Mouse (Mus musculus): ENCODE measurements at regions not wholly inside any gene's neighbourhood (a gene's known extent, or its start where the extent isn't known, plus 50 kb on each side); places are given as distances from the start of the nearest gene placed in this dataset.

DNA sequence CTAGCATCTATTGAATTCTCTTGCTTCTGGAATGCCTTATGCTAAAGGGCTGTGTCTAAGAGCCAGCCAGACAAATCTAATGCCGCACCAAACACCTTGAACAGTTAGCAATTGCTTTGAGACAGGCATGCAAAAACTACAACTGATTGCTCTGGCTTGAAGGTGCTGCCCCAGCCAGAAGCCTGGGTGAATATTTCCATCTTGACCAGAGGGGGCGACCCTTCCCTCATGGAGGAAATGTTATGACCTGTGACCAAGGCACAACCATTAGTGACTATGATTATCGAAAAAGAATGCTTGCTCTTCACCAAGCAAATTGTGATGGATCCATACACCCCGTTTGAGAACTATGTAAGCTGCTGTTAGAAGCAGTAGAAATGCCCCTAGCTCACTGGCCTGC is 445.9 kb upstream of the Etaa1 start:
- DNase-seq: no peak

DNA sequence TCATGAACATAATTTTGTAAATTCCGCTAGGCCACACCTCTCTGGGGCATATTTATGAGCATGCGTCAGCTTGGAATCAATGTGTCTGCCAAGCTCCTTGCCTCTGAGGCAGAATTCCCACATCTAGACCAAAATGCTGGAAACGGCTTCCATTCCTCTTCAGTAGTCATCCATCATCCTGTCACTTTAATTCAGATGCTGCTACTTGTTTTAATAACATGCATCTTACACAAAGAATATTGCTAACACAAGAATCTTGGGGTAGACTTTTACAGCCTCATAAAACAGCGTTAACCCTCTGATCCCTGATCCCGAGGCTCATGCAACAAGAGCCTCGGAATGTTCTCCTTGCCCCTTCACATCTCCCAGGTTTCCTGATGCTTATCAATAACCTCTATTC is 442.7 kb upstream of the Etaa1 start:
- DNase-seq: no peak

DNA sequence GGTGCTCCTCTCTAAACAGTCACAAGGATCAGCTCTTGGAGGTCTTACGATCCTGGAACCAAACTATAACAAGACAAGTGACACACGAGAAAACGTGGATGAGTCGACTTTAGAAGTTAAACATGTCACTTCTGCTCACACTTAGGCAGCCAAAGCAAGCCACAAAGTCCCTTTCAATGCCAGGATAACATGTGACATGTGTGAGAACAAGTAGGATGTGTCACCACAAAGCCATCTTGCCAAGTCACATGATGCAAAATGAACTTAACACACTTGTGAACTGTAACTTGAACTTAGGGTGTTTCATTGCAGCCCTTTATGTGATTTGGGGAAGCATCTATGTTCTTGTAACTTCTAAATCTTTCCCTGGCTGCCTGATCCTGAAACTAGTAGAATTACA is 442.0 kb upstream of the Etaa1 start:
- no peak for DNase-seq

DNA sequence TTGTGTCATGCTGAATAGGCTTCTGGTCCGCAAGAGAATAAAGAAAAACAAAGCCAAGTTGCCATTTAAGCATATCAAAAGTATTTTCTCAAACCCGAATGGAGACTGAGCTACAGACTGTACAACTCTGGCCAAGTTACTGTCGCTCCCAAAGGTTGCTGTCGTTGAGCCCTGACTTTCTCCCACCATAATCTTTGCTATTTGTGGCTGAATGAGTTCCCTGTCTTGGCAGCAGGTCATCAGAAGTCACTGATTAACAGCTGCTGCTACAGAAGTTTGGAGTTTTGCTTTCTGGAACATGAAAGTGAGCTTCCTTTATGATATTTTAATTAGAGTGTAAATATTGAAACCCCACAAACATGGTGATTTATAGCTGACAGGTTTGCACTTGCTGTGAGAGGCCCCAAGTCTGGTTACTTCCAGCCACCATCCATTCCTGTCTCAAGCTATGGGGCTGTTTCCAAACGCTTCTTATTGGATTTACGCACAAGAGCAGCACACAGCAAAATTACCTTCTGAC is 419.2 kb upstream of the Etaa1 start:
- no peak for DNase-seq

DNA sequence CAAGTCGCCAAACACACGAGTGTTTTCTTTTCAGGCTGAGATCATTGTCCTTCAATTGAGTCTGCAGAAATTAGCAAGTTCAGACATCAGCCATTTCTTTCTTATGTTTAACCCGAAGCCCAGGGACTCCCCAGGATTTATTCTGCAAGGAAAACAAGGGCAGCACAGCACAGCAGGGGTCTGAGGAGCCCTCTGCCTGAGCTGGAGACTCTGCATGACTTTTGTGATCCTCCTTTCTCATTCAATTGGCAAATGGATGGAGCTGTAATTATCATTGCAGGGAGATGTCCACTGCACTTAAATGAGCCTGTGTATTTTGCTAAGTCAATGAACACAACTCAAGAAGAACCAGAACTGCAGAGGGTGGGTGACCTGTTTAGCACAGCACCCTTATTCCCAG is 417.6 kb upstream of the Etaa1 start:
- DNase-seq: no peak

DNA sequence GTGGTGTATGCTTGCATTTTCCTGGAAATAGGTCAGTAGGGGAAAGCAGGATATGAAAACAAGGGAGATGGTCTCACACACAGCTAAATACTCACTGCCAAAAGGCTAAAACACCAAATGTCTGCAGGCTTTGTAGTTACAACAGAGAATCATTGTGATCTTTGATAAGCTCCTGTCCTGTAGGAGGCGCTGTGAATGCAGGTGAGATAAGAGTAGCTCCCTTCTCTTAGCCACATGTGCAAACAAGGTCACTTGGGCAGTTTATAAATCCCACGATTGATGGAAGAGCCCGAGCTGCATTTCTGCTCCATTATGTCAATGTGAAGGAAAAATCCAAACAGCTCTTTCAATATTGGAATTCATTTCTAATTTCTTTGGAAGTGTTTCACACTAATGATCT is 417.2 kb upstream of the Etaa1 start:
- DNase-seq: no peak

DNA sequence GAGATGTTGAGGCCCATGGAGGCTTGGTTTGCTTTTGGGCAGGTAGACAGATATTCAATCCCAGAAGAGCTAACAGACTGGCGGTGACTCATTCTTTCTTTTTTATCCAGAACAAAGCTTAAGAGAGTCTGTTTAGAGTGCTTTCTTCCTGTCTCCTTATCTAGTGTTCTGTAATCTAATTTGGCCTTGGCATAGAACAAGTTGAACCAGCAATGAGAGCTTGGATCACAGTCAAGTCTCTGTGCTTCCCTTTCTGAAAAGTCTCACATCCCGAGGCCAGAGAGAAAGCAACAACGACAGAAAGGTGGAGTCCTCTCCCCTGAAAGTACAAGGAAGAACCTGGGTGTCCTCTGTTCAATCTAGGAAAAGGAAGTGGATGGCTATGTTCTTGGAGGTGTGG is 401.2 kb upstream of the Etaa1 start:
- no peak for DNase-seq

DNA sequence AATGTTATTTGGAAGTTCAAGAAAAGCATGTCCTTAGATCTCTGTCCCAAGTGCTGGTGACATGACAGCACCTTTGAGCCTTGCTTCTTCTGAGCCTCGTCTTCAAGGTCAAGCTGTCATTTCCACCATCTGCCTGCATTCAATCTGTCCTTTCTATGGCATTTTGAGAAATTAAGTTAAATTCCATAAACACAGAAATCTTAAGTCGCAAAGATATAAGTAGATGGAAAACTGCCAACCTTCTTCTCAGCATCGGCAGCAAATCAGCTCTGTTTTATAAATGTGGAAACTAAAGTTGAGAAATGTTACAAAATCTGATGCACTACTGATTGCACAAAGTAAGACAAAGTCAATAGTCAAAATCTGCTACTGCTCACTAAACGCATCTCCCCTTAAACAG is 400.5 kb upstream of the Etaa1 start:
- DNase-seq: no peak

DNA sequence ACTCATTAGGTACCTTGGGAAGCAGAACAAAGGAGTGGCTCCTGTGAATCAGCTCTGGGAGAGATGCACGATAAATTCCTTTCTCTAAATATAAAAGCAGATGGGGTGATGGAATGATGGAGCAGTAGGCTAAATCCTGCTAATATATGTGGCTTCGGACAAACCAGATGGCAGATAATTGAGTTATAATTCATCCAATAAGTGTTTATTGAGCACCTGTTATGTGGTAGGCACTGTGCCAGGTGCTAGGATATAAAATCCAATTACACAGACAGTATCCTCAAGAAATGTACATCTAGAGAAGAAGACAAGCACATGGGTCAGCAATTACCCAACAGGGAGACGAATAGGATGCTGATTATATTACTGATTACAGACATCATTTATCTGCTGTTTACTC is 394.2 kb upstream of the Etaa1 start:
- DNase-seq: no peak

DNA sequence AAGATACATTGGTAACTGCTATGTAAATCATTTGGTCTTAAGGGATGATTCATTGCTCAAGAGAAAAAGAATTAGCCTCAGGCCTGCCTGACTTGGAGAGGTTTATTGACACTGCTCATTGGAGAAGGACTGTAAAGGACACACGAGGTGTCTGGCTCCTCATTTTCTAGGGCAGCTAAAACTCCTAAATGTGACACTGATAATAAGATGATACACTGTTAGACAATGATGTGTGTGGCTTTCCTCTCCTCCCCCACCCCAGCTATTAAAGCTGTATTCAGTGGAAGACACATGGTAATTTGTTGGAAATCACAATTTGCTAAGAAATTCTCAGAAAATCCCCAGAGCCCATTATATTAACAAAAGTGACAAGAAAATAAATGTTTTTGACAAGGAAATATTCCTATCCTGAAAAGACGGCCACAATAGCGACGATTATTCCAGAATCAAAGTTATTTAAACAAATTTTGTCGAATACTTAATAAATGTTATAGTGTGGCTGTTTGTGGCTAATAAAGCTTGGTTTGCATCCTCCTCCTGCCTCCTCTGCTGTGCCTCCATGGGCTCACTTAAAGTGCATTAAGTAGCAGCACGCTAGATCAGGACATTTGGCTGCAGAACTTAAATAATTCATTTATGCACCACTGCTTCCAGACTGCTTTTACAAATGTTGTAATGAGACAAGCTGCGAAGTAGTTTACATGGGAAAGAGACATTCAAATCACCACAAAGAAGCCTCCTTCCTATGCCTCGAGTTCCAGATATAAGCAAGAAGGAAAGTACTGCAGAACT is 360.0 kb upstream of the Etaa1 start:
- no peak for DNase-seq

DNA sequence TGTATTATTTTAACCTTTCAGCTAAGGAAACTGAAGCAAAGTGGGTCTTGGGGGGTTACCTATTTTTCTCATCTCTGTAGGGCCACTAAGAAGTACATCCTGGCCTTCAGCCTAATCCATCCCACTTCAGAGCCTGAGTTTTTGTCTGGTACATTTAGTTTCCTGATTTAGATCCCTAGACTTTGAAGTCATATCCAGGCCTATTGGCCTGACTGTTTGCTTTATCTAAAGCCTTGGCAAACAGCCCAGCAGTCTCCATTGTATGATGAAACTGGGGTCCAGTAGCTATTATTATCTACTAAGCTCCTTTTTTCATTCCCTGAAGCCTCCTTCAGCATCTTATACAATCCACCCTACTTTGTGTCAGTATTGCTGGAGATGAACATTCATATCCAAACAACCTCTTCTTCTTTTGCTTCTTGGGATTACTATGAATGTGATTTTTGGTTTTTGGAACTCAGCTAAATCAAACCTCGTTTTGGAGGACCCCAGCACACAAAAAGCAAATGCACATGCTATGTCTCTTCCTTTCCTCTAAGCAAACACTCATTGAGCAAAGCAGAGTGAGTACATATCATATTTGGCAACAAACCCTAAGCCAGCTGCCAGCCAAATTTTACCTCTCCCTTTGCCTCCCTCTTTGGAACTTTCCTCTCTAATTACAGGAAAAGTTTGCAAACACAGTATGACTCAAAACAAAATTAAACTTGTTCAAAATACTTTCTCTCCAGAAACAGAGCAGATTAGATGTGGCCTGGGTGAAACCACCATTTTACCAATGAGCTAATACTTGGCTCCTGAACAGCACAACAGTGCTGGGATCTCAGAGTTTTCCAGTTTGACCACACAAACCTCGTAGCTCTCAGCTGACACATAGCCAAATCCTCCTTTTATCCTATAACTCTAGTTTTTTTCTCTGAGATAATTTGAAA is 342.8 kb upstream of the Etaa1 start:
- DNase-seq: no peak

DNA sequence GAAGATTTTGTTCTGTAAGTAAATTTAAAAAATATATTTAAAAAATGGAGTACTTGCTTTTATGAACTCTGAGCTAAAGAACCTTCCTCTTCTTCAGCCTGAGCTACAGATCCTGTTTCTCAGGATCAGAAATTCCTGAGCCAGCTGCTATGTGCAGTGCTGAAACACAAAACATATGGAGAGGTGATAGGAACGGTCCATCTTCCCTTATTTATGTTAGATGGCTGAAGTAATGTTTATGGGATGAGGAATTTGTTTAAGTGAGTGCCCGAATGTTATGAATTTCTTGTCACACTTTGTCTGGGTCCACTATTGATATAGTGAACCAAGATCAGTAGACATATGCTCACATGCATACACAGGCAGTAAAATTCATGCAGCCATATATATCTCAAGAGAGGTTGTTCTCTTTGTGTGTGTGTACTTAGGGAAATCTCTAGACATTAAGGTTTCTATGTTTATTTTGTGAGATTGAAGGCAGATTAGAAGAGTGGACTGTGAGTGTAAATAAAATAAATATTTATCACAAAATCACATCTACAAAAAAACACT is 325.0 kb upstream of the Etaa1 start:
- no peak for DNase-seq

DNA sequence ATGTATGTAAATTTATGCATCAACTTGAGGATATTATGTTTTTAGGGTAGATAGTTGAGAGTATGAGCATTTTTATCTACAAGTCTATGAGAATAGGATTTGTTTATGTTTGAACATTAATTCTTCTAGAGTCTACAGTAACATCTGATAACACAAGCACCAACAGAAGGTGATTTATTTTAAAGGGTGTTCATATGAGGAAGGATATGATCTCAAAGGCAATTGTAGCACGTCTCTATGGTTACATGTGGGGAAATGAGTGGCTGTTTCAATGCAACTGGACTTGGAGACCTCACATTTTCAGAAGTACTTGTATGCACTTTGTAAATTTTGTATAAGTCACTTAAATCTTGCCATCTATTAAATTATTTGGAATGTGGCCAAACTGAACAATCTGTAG is 318.7 kb upstream of the Etaa1 start:
- no peak for DNase-seq

DNA sequence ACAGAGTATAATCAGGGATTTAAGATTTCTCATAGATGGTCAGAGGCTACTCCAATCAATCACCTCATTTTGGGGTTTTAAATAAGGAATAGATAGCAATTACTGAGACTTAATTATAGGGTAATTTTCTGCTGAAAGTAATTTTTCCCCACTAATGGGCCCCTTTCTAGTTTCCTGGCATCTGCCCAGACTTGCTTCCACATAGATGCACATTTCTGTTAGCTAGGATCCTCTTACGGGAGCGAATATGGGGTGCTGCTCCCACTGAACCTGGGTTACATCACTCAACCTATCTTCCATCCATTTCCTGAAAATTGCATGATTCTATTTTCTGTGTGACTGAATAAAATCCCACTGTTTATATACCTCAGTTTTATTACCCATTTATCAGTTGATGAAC is 312.5 kb upstream of the Etaa1 start:
- DNase-seq: no peak

DNA sequence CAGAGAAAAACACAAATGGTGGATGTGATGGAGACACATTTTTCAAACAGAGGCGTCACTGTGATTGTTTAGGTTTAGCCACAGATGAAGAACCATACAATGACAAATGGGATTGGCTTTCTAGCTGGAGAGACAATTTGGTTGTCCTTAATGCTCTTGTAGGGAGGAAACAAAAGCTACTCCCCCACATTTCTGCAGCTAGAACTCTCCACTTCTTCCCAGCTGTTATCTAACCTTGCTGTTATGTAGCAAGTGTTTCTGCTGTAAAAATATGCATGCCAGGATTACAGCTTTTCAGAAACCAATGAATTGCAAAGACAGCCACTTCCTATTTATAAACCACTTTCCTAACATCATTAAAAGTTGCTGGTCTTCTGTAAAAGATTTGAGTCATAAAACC is 309.2 kb upstream of the Etaa1 start:
- no peak for DNase-seq

DNA sequence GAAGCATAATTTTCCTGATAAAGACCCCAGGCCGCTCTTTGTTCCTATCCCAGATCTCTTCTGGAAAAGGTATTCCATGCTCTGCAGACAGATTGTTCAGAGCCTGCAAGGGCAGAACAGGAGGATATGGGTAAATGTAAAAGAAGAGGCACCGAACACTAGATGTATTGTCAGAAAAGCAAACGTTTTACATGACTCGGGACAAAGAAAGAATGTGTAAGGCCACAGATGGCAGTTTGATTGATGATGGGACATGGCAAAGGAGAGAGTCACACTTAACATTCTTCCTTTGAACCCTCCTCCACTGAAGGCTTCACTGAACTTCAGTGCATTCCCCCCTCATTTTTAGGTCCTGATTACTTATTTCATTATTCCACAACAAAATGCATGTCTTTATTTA is 295.6 kb upstream of the Etaa1 start:
- no peak for DNase-seq

DNA sequence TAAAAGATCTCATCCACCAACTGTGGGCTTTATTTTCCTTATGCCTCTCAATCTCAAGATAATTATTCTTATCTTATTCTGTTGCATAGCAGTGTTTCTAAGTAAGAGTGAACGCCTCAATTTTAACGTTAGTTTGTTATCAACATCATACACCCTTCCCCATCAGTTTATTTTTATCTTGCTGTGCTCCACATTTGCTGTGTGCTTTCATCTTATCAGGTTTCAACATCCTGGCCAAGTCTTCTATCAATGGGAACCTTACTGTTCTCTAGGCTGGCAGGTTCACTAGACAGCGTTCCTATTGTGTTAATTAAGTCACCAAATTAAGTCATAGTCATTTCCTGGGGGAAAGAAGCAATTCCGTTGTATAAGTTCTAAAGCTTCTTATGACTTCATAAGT is 263.1 kb upstream of the Etaa1 start:
- DNase-seq: no peak

DNA sequence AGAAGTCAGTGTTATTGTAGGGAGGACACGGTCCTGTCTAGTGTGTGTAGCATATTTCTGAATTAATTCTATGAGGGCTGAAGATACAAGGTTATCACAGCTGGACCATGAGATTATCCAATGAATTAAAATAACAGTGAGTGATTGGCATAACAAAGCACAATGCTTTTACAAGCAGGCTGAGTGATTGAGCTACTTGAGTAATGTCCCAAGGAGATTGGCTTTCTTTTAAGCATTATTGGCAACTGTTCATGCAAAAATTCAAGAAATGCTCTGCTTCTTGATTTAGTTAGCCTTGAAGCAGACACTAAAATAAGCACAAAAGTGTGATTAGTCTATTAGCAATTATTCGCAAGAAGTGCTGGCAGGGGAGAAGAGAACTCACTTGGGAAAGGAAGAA is 219.4 kb upstream of the Etaa1 start:
- no peak for DNase-seq

DNA sequence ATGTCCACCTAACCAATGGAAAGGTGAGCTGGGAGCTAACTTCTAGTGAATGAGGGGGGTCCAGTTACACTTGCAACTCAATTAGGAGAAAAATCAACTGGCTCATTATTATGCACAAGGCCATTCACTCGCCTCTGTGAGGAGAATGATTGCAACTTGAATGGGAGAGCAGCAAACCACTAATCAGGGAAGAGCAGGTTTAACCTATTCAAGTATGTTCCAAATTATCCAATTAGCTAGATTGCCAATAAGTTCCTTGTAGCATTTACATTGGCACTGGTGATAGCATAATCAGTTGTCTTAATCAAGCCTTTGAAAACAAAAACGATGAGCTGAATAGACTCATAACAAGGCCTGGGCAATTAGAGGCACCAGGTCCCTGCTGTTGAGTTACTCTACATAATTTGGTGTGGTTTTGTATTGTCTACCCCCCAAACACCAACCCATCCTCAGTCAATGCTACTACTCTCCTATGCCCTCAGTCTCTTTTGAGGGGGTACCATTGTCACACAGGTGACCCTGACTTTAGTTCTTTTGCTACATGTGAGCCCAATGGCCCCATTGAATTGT is 217.6 kb upstream of the Etaa1 start:
- DNase-seq: no peak

DNA sequence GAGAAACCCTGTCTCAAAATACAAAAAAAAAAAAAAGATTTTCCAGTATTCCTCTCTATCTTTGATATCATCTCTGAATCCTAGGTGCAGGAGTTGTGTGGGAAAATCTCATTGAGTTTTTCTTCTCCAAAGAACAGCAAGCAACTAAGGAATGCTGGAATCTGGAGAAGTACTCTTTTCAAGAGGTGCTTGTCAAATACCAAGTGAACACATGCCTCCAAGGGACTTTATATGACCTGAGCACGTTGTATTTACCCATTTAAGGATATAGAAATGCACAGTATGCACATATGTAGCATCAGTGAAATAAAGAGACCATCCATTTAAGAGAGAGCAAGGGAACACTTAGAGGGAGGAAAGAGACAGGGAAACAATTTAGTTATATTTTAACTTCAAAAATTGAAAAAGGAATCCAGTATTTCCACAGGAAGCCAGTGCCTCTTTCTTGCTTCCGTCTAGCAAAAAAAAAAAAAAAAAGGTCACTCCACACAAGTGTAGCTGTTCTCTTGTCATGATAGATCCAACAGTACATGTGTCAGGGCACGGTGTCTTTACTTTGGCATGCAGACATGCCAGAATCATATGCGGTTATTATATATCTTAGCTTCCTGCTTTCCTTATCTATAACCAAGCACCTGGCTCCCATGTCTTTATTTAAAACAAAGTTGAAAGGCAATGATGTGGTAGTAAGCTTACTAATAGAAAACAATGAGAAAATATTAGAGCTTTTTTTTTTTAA is 212.1 kb upstream of the Etaa1 start:
- no peak for DNase-seq

DNA sequence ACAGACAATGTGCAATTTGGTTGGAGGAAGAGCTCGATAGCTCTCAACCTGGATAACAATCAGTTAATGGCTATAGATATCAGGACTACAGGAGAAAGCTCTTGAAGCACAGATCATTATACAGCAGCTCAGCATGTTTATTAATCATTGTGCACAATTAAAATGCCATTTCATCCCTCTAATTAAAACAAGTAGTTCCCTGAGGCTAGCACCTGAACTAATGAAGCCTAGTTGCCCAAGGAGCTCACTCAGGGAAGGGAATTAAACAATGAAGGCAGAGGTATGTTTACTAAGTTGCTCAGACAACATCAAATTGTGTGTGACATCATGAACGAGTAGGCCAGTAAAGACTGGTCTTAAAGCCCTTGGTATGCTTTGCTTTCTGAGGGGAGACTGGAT is 210.3 kb upstream of the Etaa1 start:
- DNase-seq: no peak

DNA sequence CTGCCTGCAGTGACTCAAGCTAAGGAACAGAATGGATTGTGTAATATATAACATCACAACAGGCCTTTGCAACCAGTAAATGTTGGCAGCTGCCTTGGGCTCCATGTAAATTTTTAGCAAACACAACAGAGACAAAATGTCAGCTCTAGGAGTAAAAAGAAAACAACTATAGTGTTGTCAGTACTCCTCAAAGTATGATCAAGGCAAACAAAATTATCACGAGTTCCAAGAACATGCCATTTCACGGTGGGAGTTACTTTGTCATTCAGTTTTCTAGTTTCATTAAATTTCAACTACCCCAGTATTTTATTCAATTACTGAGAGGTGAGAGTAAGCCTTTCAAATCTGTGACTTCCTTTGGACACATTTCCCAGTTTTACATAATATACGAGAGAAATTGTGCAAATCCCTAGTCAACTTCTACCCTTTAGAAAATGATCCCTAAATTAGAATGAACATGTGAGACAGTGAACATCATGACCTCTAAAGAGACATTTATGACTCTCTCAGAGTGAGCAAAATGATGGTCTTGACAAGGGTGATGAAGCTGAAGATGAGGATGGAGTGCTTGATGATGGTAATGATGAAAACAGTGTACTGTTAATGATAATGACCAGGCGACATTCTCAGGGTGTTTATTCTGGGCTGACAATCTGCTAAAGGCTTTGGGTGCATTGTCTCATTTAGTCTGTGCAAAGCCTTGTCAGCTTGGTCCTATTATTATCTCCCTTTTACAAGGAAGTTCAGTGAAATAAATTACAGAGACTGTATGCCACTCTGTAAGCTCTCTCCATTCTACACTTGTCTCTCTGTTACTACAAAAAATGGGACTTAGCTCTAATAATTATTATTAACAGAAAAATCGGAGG is 209.7 kb upstream of the Etaa1 start:
- no peak for DNase-seq

Measured in layer of hippocampus, adult 9-11 months (tissue).